Mouse (Mus musculus): ENCODE data around the gene Ap5b1.

The Ap5b1 gene

DNA sequence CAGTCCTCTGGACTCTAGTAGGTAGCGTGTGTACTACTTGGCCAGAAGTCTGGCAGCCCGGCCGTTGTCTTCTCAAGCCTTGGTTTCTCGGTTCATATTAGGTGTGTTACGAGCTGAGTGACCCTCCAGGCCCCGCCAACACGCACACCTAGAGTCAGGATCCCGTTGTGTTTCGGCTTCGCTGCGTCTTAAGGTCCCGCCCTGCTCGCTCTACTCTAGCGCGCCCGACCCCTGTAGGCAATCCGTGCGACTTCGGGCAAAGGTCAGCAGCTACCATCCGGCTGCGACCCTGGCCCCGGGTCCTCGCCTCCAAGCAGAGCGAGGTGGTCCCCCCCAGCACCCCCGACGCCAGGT lies 668 bp upstream of the Ap5b1 start:
- no peak for DNase-seq (ENCODE audit: low read depth, low spot score)

DNA sequence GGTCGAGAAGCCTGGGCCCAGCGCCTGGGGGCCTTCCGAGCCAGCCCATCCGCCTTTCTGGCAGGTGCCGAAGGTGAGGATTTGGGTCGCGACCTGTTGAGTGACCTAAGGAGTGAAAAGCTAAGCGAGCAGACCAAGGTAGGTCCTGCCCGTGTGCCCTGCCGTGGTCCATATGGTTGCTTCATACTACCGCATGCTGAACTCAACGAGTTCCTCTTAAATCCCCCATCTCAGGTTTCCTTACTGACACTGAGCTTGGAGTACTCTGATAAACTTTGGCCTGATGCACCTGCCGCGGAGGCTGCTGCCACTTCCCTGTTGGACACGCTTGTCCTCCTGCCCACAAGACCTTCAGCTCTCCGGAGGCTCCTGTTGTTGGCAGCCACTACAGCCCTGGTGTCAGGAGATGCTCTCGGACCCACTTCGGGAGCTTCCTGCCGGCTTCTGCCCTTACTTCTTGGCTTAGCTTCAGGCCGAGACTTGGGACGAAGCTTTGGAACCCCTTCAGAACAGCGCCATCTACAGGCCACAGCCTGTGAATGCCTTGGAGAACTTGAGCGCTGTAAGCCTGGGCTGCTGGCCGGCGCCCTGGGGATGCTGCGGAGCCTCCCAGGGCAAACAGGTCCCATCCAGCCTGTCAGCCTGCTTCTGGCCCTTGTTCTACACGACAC lies 780 bp downstream of the Ap5b1 start:
- DNase-seq (ENCODE audit: low read depth, low spot score) = peak; percentile 93

DNA sequence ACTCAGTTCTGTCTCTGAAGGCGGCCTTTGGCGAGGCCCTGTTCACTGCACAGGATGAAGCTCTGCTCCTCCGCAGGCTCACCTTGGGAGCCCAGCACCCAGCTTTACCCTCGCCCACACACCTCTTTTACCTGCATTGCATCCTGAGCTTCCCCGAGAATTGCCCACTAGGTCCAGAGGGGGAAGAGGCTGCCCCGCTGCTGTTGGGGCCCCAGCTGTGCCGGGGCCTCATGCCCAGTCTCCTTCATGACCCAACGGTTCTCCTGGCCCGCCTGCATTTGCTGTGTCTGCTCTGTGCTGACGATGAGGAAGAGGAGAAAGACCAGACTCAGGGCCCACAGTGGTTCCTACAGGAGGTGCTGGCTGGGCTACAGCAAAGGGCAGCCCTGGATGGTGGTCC lies 1.7 kb downstream of the Ap5b1 start:
- no peak for DNase-seq (ENCODE audit: low read depth, low spot score)

DNA sequence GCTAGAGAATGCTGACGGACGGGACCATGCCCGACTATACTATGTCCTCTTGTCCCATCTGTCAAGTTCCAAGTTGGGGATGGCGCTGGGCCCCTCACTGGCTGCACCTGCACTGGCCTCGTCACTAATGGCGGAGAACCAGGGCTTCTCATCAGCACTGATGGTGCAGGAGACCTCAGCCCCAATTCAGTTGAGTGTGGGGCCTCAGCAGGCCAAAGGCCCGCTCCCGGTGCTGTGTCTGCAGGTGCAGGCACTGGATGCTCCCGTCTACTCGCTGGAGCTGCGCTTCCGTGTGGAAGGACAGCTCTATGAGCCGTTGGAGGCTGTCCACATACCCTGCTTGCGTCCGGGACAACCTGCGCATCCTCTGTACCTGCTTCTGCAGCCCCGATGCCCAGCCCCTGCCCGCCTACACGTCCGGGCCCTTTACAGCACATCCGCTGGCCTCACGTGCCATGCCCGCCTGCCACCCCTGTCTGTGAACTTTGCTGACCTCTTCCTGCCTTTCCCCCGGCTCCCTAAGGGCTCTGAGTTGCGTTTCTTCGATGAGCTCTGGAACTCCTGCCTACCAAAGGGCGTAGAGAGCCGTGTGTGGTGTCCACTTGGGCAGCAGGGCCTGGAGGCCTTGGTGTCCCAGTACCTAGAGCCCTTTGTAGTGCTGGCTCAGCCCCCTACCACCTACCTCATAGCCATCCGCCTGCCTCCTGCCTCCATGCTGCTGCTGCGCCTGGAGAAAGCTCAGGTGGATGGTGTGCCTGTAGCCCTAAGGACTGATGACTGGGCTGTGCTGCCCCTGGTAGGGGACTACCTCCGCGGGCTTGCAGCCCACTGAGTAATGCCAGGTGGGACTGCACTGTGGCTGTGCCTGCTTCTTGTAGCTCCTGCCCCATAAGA lies 2.8 kb downstream of the Ap5b1 start:
- DNase-seq (ENCODE audit: low read depth, low spot score) = no peak

DNA sequence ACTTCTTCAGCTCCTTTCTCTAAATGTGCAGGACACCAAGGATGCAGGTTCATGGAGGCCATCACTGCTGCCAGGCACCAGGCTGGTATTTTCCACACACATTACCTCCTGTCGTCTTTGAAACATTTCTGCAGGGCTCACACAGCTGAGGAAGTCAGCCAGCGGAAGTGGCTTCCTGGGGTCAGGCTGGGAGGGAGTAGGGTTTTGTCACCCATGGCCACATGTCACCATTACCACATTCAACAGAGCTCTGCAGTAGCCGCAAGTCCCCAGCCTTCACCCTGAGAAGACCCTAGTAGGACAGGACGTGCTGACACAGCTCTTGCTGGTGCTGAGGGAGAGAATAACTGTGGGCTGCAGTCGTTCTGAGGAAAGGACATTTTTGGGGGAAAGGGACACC lies 4.0 kb downstream of the Ap5b1 start:
- no peak for DNase-seq (ENCODE audit: low read depth, low spot score)

DNA sequence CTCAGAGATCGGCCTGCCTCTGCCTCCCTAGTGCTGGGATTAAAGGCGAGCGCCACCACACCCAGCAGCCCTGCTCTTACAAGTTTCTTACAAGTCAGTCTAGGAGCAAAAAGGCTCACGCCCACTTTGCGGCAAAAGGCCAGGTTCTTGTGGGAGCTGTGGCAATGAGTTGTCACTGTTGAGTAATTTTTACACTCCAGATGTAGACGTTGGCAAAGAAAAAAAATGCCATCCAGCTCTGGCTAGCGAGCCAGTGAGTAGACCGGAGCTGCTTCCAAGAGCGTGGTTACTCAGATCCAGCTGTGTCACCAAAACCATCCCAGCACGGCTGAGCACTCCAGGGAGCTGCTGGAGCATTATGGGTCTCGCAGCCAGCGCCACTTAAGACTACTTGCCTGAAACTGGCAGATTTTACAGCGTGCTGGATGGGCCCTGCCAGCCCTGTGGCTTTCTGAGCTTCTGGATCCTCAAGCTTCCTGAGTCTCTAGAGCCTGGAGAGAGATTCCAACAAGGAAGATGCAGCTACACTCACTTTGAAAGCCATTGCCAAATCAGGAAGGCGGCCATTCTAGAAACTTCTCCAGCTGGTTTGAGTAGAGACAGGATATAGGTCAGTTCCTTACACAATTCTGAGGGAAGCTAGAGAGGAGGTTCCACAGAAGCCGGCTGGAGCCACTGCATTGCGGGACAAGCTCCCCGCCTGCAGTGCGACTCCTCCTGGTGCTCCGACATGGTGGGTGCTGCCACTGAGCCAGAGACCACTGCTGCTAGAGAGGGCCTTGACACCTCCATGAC lies 4.7 kb downstream of the Ap5b1 start:
- DNase-seq (ENCODE audit: low read depth, low spot score) = no peak

DNA sequence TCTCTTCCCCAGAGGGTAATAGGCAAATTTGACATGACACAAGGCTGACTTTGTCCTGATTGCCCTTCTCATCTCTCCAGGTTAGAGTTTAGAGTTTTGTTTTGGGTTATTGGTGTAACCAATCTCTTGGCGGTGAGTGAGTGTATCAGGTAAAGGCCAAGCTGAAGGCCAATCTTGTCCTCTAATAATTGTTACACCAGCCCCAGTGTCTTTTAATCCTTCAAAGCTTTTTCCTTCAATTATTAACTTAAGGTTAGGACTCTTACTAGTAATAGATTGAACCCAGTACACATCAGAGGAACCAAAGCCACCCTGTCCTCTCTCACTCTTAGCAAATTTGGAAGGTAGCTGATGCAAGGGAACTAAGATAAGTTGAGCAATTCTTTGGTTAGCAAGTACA lies 7.5 kb downstream of the Ap5b1 start:
- DNase-seq (ENCODE audit: low read depth, low spot score) = no peak

DNA sequence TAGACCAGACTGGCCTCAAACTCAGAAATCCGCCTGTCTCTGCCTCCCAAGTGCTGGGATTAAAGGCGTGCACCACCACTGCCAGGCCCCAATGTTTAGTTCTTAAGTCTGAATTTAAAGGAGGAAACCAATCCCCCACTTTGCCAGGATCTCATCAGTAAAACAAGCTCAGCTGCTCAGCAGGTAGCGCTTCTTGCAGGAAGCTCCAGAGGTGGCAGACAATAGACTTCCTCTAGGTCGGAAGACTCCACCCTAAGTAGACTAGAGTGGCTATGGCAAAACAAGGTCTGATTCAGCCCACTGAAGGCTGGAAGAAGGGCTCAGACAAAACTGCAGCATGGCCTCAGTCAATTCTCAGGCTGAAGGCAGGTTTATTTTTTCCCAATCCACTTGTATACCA lies 12.1 kb downstream of the Ap5b1 start:
- no peak for DNase-seq (ENCODE audit: low read depth, low spot score)

DNA sequence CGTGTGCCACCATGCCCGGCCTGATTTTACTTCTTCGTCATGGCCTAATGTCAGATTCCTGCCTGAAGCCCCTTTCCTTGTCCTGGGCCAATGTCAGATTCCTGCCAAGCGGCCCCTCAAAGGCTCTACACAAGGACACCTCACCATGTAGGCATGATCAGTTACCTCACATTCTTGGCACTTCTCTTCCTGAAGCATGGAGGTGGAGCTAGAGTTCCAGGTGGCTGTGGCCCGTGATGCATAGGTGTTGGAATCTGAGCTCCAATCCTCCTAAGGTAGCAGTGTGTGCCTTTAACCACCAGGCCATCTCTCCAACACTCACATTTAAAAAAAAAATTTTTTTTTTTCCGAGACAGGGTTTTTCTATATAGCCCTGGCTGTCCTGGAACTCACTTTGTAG lies 13.0 kb downstream of the Ap5b1 start:
- no peak for DNase-seq (ENCODE audit: low read depth, low spot score)

DNA sequence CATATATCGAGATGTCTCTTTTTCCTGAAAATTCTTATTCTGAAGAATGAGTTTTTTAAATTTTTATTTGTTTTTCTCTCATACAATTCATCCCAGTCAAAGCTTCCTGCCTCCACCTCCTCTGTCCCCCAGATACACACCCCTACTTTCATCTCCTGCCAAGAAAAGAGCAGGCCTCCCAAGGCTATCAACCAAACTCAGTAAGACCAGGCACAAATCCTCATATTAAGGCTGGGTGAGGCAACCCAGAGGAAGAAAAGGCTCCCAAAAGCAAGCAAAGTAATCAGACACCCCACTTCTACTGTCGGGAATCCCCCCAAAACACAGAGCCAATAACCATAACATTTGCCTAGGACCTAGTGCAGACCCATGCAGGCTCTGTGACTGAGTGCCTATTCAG lies 14.2 kb downstream of the Ap5b1 start:
- DNase-seq (ENCODE audit: low read depth, low spot score) = no peak

DNA sequence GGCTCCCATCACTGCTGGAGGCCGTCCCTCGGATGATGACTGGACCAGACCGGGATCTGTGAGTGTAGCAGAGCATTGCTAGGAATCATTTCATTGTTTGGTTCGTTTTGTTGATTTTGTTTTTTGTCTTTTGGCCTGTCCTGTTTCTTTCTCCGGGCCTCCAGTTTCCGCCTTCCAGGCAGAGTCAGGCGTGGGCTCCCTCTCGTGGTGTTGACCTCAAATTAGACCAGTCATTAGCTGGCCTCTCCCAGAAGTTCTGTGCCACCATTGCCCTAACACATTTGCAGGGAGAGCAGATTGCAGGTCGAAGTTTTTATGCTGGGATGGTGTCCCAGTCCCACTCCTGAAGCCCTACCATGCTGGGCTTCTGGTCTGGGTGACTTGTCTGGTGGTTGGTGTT lies 21.3 kb downstream of the Ap5b1 start:
- DNase-seq (ENCODE audit: low read depth, low spot score) = no peak

DNA sequence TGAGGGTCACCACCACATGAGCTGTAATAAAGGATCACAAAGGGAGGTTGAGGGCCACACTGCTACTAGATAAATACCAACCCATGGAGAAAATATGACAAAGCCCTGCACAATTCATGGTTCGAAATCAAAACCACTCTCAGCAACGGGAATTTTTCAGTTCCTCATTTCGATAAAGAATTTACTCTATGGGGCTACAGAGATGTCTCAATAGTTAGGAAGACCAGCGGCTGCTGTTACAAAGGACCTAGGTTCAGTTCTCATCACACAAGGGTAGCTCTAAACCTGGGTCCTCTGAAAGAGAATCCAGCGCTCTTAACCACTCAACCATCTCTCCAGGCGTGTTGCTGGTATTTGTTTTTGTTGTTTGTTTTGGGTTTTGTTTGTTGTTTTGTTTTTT lies 24.1 kb downstream of the Ap5b1 start:
- DNase-seq (ENCODE audit: low read depth, low spot score) = no peak

DNA sequence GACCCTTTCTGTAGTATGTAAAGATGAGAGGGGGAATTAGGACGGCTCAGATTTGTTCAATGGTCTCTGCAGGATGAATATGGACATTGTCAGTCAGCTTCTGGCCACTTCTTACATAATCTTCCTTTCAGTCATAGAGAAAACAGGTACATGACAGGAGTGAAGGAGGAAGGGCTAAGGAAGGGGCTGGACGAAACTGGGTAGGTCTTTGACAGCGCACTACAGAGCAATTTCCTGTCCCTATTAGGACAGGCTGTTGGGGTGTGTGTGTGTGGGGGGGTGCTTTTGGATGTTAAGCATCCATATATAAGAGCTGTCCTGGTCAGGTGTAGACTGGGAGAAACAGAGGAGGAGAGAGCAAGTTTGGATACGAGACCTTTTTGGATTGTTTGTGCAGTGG lies 31.4 kb downstream of the Ap5b1 start:
- DNase-seq (ENCODE audit: low read depth, low spot score) = no peak

DNA sequence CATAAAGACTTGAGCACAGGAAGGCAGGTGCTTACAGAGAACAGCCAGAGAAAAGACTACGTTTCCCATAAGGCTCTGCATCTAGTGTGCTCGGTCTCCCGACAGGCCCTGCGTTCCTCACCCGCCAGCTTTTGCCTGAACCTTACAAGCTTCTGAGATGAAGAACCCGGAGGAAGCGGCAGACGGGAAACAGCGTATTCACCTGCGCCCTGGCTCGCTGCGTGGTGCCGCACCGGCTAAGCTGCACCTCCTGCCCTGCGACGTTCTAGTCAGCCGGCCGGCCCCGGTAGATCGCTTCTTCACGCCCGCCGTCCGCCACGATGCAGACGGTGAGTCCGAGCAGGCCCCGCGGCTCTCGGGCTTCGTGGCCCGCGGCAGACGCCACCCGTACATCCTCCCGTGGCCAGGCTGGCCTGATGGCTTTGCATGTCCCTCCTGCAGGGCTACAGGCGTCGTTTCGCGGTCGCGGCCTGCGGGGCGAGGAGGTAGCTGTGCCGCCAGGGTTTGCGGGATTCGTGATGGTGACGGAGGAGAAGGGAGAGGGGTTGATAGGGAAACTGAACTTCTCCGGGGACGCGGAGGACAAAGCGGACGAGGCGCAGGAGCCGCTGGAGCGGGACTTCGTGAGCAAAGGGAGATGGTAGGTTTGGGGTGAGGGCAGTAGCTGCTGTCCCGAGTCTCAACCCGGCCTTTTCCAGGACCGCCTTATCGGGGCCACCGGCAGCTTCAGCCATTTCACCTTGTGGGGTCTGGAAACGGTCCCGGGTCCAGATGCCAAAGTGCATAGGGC lies 34.1 kb downstream of the Ap5b1 start, which contains the start of gene Rnaseh2c:
Gene Rnaseh2c, plus strand, starts transcription at position 122 of the 790 bp plus-strand sequence.
- peak; percentile 80 for DNase-seq (ENCODE audit: low read depth, low spot score)

DNA sequence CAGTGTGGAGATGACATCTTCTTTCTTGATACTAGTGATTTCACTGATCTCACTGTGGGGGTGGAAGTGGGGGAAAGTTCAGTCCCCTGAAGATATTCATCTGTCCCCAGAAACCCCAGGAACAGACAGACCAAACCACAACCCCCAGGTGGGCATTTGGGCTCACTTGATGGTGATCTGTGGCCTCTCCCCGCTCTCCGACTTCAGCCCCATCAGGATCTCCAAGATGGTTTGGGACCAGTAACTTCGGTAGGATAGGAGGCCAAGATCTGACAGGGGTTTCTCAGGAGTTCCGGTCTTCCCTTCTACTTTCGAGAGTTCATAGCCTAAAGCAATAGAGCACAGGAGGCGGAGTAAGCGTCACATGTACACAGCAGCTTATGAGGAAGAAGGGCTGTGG lies 35.8 kb downstream of the Ap5b1 start:
- no peak for DNase-seq (ENCODE audit: low read depth, low spot score)

DNA sequence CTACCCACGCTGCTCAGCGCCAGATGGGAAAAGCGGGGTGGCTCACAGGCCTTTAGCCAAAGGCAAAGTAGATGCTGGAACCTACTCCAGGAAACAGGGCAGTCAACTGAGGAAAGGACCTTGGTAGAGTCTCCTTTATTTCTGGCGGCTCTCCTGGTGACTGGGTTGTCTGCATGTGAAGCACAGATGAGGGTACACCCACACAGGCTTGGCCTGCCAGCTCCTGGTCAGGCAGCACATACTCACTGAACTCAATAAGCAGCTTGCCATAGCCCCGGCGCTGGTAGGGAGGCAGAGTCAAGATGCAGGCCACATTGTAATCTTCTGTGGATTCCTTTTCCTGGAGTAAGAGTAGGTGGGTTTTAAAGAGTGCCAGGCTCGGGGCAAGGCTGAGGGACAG lies 37.3 kb downstream of the Ap5b1 start:
- no peak for DNase-seq (ENCODE audit: low read depth, low spot score)

DNA sequence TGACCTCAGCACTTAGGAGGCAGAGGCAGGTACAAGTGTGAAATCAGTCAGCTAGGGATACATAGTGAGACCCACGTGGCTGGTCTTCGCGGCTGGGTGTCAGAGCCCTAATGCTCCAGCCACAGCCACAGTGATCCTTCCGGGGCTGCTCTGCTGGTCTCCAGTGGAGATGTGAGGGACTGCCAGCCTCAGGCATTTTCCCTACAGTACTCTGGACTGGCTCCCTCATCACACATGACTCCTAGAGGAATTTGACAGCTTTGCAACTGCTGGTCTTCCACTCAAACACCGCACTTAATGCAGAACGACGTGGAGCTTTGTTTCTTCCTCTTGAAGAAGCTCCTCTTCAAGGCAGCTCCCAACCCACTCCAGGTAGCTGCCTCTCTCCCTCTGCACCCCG lies 38.4 kb downstream of the Ap5b1 start:
- no peak for DNase-seq (ENCODE audit: low read depth, low spot score)

DNA sequence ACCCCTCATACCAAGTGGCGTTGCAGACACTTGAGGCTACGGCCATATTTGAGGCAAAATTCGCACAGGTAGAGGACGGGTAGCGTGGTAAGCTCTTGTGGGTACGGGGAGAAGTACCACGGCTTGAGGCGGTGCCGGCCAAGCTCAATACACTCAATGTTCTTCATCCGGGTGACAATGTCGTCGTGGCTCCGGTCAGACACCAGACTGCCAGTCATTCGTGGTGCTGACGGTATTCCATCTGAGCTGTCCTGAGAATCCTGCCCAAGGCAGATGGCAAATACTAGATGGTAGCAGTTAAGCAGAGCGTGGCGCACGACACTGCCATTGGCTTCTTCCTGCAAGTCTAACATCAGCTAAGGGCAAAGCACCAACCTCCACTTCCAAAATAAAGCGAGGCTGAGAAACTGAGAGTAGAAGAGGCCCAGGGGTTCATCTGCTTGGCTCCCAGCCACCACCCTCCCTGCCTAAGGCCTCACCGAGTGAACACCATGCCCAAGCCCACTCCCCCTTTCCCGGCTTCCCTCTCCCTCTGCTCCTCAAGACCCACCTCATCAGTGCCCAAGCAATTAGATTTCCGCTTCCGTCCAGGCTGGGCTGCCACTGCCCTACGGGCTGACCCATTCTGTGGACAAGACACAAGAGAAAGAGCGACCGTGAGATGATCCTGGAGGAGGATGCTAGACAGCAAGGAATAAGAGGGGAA lies 40.0 kb downstream of the Ap5b1 start:
- no peak for DNase-seq (ENCODE audit: low read depth, low spot score)

DNA sequence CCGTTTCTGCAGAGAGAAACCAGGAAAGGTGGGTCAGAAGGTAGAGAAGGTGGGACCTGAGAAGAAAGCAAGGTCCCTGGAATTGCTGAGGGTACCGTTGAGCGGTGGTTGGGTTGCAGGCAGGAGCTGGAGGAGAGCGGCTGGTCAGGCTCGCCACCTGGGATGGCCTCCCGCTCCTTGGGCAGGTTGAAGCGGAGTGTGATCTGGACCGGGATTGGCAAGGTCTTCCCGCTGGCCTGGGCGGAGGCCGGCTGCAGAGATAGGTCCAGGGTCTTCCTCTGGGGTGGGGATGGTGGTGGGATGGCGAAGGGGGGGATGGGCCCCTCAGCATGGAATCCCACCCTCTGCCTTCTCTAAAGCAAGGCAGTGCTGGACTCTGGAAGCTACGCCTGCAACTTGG lies 40.9 kb downstream of the Ap5b1 start:
- DNase-seq (ENCODE audit: low read depth, low spot score) = no peak

DNA sequence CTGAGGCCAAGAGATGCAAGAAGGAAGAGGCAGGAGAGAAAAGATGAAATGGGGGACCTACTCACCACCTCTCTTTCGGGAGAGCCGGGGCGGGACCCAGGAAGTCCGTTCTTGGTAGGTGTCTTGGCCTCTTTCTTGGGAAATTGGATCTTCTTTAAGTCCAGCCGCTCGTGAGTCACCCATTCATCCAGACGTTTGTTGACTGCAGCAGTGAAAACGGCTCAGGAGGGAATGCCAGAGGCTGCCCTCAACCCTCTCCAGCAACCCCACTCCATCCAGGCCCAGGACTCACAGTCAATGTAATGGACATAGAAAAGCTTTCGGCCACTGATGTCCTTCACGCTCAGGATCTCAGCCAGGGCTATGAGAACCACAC lies 41.3 kb downstream of the Ap5b1 start:
- DNase-seq (ENCODE audit: low read depth, low spot score) = no peak

Data from mesoderm, embryonic 11.5 days (tissue).